Mouse (Mus musculus): ENCODE results near the gene Olfr1122. TPM values are rescaled to one million over a fixed set of nuclear protein-coding genes. Genes with fewer than 3 reads are reported as not detected.
"Not testable (repeated sequence)": the region's sequence is repeated elsewhere in the genome, so short reads cannot be mapped to it uniquely, and the experiment has no call there.

The Olfr1122 gene
- not detected in 2 replicates for polyA plus RNA-seq (2012; rRNA removed)

GRCm38 (mm10) chr2:87385549-87385948, at the start of gene Olfr1122:
TSS of gene Olfr1122 (plus strand) at chr2:87385849.
- no peak for DNase-seq (ENCODE audit: extremely low spot score in 1 of 2, low spot score in 1 of 2)

DNA sequence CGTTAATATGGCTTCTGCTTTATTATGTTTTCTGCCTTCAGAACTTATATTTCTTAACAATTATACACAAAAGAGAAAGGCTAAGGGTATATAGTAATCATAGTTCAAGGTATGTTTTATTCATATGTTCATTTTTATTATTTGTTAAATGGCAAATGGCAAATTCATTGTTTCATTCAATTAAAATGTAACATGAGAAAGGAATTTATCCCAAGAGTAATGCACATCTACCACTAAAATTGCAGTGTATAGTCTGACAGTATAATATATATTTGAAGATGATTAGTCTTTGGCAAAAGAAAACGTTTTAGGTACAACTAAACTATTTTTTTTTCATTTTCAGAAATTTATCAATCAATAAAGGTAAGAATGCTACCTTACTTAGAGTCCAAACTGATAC, 31.1 kb upstream of the Olfr1122 start, which contains the start of gene Olfr1120:
Olfr1120 (plus strand) TSS at position 301 of the 400 bp plus-strand sequence.
- DNase-seq (ENCODE audit: extremely low spot score in 1 of 2, low spot score in 1 of 2), result no peak

- DNase-seq (ENCODE audit: extremely low spot score in 1 of 2, low spot score in 1 of 2), result not testable (repeated sequence)
These were observed 25.5 kb upstream of the Olfr1122 start for GRCm38 (mm10) chr2:87360121-87360520.

GRCm38 (mm10) chr2:87369595-87369994, 16.1 kb upstream of the Olfr1122 start, which contains the start of gene Olfr1121:
TSS of gene Olfr1121 (plus strand) at chr2:87369895.
- no peak for DNase-seq (ENCODE audit: extremely low spot score in 1 of 2, low spot score in 1 of 2)

DNA sequence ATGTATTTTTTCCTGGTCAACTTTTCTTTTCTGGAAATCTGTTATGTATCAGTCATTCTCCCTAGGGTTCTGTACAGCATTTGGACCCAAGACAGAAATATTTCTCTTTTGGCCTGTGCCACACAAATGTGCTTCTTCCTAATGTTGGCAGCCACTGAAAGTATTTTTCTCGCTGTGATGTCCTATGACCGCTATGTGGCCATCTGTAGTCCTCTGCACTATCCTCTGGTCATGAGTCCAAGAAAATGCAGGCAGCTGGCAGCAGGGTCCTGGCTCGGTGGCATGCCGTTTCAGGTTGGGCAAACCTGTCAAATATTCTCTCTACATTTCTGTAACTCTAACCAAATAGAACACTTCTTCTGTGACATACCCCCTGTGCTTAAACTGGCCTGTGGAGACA, 13.9 kb upstream of the Olfr1122 start:
- no peak for DNase-seq (ENCODE audit: extremely low spot score in 1 of 2, low spot score in 1 of 2)

- DNase-seq (ENCODE audit: extremely low spot score in 1 of 2, low spot score in 1 of 2), result no peak
These were observed 1.7 kb upstream of the Olfr1122 start for GRCm38 (mm10) chr2:87383935-87384334.

DNA sequence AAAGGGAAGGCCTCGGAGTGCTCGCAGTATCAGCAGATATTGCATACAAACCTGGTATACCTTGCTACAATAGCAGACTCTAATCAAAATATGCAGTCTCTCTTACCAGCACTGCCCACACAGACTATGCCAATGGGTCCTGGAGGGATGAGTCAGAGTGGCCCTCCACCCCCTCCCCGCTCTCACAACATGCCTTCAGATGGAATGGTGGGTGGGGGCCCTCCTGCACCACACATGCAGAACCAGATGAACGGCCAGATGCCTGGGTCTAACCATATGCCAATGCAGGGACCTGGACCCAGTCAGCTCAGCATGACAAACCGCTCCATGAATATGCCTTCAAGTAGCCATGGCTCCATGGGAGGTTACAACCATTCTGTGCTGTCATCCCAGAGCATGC, 8.0 kb downstream of the Olfr1122 start:
- DNase-seq (ENCODE audit: extremely low spot score in 1 of 2, low spot score in 1 of 2), result not testable (repeated sequence)

DNA sequence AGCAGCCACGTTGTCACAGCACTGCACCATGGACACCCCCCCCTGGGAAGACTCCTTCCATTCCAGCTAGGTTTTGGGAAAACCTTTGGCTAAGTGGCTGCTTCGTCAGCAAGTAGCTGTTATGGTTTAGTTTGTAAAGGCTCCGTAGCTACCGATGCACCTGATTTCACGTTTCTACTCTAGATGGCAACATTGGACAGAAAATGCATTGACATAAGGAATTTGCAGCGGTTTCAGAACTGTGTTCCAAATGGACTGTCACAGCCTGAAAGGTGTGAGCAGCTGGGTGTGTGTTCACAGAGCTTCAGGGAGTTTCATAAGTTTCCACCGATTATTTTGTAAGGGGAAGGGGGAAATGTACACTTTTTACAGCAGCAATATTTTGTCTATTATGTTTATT, 9.0 kb downstream of the Olfr1122 start:
- peak in 1 of 2 experiments; percentile 51 for DNase-seq (ENCODE audit: extremely low spot score in 1 of 2, low spot score in 1 of 2)

GRCm38 (mm10) chr2:87416335-87416734, 30.7 kb downstream of the Olfr1122 start, which contains the start of gene Olfr1123:
TSS of gene Olfr1123 (plus strand) at chr2:87416635.
- DNase-seq (ENCODE audit: extremely low spot score in 1 of 2, low spot score in 1 of 2), result no peak

GRCm38 (mm10) chr2:87429975-87430374, 44.3 kb downstream of the Olfr1122 start, which contains the start of gene Olfr1124:
TSS of gene Olfr1124 (plus strand) at chr2:87430275.
- no peak for DNase-seq (ENCODE audit: extremely low spot score in 1 of 2, low spot score in 1 of 2)

- no peak for DNase-seq (ENCODE audit: extremely low spot score in 1 of 2, low spot score in 1 of 2)
These were observed 52.1 kb downstream of the Olfr1122 start for GRCm38 (mm10) chr2:87437731-87438130.

Other genes with a start within 250 kb of the Olfr1122 start
- gene Olfr1110, start 245.5 kb upstream of the Olfr1122 start, polyA plus RNA-seq (2012; rRNA removed), result 0.04 TPM in 1 of 2 replicates, not detected in the other
- not detected in 2 replicates for gene Olfr1111, start 233.2 kb upstream of the Olfr1122 start, polyA plus RNA-seq (2012; rRNA removed)
- gene Olfr1112, start 198.1 kb upstream of the Olfr1122 start, polyA plus RNA-seq (2012; rRNA removed), result not detected in 2 replicates
- gene Olfr1113, start 176.9 kb upstream of the Olfr1122 start, polyA plus RNA-seq (2012; rRNA removed), result not detected in 2 replicates
- not detected in 2 replicates for gene Olfr1115, start 137.8 kb upstream of the Olfr1122 start, polyA plus RNA-seq (2012; rRNA removed)
- gene Olfr1116, start 118.3 kb upstream of the Olfr1122 start, polyA plus RNA-seq (2012; rRNA removed), result not detected in 2 replicates
- gene Olfr1118, start 78.3 kb upstream of the Olfr1122 start, polyA plus RNA-seq (2012; rRNA removed), result not detected in 2 replicates
- not detected in 2 replicates for gene Olfr1120, start 31.0 kb upstream of the Olfr1122 start, polyA plus RNA-seq (2012; rRNA removed)
- not detected in 2 replicates for gene Olfr1121, start 16.0 kb upstream of the Olfr1122 start, polyA plus RNA-seq (2012; rRNA removed)
- not detected in 2 replicates for gene Olfr1123, start 30.8 kb downstream of the Olfr1122 start, polyA plus RNA-seq (2012; rRNA removed)
- not detected in 2 replicates for gene Olfr1124, start 44.4 kb downstream of the Olfr1122 start, polyA plus RNA-seq (2012; rRNA removed)
- gene Olfr1126, start 68.1 kb downstream of the Olfr1122 start, polyA plus RNA-seq (2012; rRNA removed), result not detected in 2 replicates
- gene Pramel7, start 111.2 kb downstream of the Olfr1122 start, polyA plus RNA-seq (2012; rRNA removed), result not detected in 2 replicates
- gene Pramel6, start 120.7 kb downstream of the Olfr1122 start, polyA plus RNA-seq (2012; rRNA removed), result not detected in 2 replicates
- not detected in 2 replicates for gene Olfr153, start 145.9 kb downstream of the Olfr1122 start, polyA plus RNA-seq (2012; rRNA removed)
- gene Olfr1128, start 159.7 kb downstream of the Olfr1122 start, polyA plus RNA-seq (2012; rRNA removed), result not detected in 2 replicates
- not detected in 2 replicates for gene Olfr1129, start 188.1 kb downstream of the Olfr1122 start, polyA plus RNA-seq (2012; rRNA removed)
- not detected in 2 replicates for gene Olfr1130, start 220.4 kb downstream of the Olfr1122 start, polyA plus RNA-seq (2012; rRNA removed)
- not detected in 2 replicates for gene Olfr1131, start 241.3 kb downstream of the Olfr1122 start, polyA plus RNA-seq (2012; rRNA removed)